Mouse (Mus musculus) left cerebral cortex, adult 18-20 months (tissue): ENCODE data around the gene Tmem138. TPM values are rescaled to one million over a fixed set of nuclear protein-coding genes. Genes with fewer than 3 reads are reported as not detected.
"Not testable (repeated sequence)": the region's sequence is repeated elsewhere in the genome, so short reads cannot be mapped to it uniquely, and the experiment has no call there.

Source experiments
- DNase-seq, 2 experiments: peaks; one replicate each; pipeline ENCODE4 v3.0.0; 2021 to 2022; ENCODE audit warnings: low spot score in 2 of 2, mixed read lengths in 1 of 2
- total RNA-seq, 2 experiments: library from RNA; stranded (reverse); gene quantifications; 2 replicates each; pipeline ENCODE4 v1.2.3; 2021

Gene Tmem138
- total RNA-seq, 2 experiments from 2014 or later = 11.0 to 12.3 TPM

DNA sequence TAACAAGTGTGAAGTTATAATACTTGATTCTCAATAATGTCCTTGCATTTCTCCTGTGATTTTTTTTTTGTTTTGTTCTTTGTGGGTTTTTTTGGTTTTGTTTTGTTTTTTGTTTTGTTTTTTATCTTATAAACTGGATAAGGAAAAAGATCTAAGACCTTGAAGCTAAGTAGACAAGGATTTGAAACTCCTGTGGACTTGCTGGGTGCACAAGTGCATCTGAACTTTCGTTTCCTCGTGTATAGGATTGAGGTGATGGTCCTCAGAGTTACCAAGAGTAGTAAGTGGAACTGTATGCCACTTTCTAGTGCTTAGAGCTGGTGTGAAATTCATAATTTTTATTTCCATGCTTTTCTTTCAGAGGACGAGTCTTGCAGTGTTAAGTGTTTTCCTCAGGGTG lies 2.9 kb upstream of the Tmem138 start:
- DNase-seq = no peak

DNA sequence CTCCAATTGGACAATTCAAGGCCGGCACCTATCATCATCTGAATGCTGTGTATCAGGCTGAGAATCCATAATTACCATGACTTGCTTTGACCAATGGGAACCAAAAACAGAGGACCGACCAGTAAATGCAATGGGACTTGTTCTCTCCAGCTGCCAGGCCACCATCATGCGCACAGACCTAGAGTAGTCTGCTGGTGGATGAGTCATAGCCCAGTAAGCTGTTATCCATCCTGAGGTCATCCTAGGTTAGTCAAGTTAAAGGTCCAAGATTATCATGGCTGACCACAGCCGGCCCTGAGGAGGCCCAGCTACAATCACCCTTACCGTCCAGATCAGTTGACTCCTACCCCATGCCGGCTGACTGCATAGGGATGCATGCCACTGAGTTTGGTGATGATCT lies 7.5 kb downstream of the Tmem138 start:
- DNase-seq = no peak

DNA sequence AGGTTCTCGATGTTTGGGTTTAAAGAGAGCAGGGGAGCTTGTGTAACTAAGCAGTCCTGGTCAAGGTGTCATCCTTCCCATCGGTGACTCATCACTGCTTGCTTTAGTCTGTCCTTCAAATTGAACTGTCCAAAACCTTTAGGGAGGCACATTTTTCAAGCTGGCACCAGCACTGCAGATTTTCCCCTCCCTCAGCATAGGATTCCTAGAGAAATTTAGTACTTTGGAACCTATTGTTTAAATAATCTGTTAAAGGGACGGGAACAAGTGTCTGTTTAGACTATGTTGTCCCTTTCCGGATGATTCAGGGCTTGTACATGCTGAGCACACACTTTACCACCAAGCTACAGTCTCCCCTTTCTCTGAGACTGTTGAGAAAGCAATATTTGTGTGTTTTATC lies 11.9 kb downstream of the Tmem138 start:
- no peak for DNase-seq

DNA sequence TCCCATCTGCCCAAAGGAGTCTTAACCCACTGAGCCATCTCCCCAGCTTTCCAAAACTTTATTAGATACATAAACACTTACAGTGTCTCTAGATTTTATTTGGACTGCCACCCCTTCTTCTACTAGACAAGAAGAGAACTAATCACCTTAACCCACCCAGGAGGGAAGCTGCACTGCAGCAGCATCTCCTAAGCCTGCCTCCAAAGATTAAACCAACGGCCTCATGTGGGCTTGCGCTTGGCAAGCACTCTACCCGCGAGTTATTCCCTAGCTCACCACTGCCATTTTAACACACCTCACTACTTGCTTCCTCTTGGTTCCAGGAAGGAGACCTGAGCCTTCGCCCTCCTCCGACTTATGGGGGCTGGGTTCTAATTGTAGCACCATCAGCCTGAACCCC lies 12.9 kb downstream of the Tmem138 start:
- no peak for DNase-seq

DNA sequence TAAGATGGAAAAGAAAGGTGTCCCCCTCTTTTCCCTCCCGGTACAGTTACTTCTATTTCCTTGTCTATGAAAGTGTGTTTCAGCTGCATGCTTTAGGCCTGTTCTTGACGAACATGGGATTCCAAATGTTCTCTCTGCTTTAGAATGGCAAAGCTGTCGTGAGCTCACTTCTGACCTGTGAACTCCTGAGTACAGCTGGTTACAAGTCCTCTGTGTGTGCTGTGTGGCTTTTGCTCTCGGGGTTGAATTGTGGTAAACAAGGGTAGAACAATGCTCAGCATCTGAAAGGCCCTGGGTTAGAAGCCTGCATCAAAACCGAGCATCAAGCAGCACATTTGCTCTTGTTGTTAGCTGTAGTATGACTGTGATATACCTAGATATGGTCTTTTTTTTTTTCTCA lies 14.8 kb downstream of the Tmem138 start:
- DNase-seq = no peak

DNA sequence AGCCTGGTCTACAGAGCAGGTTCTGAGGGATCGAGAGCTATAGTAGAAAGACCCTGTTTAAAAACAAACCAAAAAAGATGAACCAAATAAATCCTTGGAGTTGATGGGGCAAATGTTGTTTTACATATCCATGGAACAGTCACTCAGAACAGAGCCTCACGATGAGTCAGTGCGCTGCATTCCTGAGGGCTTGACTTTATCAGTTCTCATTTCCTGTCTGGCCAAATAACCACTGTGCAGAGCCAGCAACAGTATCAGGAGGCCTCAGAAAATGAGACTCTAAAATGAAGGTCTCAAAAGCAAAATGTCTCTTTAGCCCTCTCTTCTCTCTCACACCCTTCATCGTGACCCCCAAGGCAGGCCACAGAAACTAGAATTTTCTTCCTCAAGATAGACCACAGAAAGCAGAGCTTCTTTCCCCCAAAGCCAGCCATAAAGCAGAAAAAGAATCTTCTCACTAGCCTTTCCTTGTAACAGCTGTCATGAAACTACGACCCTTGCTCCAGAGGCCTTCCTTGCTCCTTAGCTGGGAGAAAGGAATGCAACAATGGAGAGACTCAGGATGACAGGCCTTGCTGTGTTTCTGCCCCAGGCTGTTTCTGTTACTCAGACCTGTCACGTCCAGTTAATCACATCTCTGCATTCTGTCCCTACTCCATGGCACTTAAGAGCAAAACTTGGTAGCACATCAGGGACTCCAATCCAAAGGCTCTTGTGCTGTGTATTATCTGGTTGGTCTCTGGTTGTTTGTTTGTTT lies 15.4 kb downstream of the Tmem138 start:
- no peak for DNase-seq

DNA sequence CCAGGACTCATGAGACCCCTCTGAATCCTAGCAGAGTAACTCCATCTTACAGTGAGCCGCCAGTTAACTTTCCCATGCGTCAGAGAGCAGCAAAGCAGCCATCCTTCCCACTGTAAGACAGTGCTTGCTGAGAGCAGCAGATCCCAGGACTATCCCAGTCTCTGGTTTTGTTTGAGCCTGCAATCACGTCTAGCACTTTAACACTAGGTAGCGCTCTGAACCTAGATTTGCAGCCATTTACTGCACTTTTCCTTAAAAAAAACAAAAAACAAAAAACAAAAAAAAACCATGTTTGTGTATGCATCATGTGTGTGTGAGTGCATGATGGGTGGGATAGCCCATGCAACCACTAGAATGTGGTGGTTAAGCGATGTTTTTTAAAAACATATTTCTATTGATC lies 17.1 kb downstream of the Tmem138 start:
- DNase-seq = no peak

DNA sequence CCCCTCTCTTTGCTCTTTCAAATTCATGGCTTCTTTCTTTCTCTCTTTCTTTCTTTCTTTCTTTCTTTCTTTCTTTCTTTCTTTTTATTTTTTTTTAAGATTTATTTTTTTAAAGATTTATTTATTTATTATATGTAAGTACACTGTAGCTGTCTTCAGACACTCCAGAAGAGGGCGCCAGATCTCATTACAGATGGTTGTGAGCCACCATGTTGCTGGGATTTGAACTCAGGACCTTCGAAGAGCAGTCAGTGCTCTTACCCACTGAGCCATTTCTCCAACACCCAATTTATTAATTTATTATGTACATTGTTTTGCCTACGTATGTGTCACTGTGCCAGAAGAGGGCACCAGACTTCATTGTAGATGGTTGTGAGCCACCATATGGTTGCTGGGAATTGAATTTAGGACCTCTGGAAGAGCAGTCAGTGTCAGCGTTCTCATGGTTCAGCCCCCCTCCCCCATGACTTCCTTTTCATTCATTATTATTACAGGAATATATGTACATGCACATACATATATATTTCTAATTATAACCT lies 19.3 kb downstream of the Tmem138 start:
- not testable (repeated sequence) for DNase-seq

DNA sequence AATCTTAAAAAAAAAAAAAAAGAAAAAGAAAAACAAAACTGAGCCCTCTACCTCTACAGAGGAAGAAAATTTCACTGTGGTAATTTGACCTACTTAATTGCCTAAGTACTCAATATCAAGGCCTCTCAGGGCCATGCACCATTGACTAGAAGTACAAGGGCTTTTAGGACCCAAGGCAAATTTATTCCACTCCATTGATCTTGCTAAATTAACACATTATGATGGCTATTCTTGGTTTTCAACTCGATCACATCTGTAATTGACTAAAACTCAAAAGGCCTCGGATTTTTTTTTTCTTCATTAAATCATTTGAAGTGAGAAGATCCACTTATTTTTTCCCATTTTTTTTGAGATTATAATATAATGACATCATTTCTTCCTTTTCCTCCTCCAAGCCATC lies 19.7 kb downstream of the Tmem138 start:
- no peak for DNase-seq

DNA sequence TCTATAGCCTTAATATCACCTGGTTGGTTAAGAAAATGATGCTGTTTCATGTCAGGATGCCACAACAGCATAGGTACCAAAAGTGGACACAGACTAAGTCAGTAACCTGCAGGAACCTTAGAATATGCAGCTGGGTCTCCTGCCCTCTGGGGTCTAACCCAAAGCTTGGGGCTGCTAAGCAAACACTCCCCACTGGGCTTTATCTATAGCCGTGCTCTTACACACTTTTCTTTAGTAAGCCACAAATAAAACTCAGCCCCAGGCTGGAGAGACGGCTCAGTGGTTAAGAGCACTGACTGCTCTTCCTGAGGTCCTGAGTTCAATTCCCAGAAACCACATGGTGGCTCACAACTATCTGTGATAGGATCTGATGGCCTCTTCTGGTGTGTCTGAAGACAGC lies 20.2 kb downstream of the Tmem138 start:
- DNase-seq = no peak

DNA sequence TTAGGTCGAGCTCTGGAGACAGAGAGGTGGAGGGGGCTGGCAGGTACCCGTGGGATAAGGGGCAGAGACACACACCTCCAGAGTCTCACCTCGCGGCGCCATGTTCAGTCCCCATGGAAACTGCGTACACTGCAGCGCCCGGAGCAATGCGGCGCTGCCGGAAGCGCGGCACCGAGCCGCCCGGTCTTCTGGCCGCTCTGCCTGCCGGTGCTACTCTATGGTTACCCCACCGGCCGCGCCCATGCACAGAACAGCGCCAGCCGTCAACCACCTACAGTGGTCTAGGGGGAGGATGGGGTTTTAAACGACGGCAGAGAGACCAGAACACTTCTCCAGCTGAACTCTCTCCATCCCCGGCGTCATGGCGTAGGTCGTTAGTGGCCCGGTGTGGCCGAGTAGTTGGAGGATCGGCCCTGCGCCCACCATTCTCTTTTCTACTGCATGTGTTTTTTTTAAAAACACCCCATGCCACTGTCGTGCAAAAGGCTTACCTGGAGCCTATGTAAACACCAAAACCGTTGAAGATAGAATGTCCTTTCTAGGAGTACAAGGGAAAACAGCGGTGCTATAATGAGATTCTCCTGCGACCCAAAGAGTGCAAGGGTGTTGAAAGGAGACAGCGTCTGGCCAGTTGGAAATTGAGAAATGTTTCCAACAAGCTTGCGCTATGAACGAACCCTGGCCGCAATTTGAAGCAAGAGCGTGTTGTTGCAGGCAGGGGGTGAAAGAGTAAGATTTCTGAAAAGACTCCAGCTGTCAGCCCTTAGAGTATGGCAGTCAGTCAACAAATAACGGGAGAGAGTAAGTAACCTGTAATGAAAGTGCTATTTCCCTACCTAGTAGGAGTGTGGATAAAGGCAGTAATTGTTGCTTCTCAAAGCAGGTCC lies 21.3 kb downstream of the Tmem138 start, which contains the start of gene Tmem216:
Gene Tmem216 (minus strand): TSS at position 615 of the 887 bp plus-strand sequence.
- DNase-seq = peak; percentile 82 to 87

DNA sequence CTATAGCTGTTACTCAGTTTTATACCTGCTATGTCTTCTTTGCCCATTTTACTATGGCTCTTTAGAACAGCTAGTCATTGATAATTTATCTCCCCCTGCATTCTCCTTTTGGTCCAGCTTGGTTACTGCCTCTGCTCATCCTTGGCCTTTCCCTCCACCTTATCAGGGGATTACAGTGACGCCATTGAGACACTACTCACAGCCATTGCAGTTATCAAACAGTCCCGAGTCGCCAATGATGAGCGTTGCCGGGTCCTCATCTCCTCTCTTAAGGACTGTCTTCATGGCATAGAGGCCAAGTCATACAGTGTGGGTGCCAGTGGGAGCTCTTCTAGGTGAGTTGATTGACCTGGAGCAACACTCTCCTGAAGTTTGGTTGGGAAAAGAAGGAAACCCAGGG lies 37.7 kb downstream of the Tmem138 start:
- DNase-seq = no peak

DNA sequence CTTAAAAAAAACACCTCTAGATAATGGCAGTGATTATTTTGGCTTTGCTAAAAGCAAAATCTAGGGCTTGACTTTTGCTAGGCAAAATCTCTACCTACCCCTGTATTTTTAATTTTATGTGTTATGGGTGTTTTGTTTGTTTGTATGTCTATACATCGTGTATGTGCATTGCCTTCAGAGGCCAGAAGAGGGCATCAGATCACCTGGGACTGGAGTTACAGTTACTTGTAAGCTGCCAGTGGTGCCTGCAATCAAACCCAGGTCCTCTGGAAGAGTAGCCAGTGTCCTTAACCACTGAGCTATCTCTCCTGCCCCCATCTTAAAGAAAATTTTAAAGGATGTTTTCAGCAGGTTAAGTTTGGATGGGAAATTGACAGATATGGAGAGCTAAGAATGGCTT lies 47.1 kb downstream of the Tmem138 start:
- DNase-seq = no peak

DNA sequence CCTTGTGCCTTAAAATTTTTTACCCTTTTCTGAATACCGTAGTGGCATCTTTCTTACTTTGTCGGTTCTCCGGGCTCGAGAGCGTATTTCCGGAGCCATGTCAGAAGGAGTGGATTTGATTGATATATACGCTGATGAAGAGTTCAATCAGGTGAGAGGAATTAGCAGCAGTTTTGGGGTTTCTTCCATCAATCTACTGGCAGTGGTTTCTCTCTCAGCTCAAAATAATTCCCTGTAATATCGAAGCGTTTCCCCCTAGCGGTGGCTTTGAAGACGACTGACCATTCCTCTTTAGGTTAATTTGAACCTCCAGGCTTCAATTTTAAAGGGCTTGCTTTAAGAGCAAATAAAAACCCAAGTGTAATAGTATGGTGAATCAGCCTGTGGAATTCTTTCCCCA lies 51.3 kb downstream of the Tmem138 start, which contains the start of gene Sdhaf2:
Gene Sdhaf2 (minus strand): TSS at position 233 of the 400 bp plus-strand sequence.
- peak; percentile 16 to 29 for DNase-seq

DNA sequence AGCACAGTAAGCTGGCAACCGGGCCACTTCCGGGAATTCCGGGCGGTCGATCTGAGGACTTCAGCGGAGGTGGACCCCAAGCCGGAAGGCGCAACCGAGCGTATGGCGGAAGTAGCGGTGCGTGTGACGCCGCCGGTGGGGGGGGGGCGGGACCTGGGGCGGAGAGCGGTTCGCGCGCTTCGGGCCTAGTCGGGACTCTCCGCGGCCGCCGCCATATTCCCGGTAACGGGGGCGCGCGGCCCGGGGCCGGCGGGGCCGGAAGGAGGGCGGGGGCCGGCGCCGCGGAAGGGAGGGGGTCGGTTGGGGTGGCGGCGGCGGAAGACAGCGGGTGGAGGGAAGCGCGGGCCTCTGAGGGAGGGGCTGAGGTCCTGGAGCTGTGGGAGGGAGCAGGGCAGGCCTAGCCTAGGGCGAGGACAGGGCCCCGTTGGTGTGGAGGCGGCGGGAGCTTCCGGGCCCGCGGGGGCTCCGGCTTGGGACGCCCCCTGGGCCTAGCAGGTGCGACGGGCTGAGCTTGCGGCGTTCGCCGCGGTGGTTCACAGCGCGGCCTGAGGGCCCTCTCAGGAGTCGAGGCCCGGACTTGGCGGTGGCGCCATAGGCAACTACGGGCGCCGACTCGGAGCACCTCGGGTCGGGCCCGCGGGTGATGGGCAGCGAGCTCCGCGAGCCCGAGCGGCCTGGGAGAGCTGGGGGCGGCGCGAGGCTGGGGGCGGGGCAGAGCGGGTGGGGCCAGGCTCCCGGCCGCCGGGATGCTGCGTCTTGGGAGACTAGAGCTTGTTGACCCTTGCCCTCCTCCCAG lies 51.9 kb downstream of the Tmem138 start, which contains the start of gene Cpsf7:
Gene Cpsf7 (plus strand): TSS at position 161 of the 796 bp plus-strand sequence.
- peak; percentile 86 to 91 for DNase-seq

DNA sequence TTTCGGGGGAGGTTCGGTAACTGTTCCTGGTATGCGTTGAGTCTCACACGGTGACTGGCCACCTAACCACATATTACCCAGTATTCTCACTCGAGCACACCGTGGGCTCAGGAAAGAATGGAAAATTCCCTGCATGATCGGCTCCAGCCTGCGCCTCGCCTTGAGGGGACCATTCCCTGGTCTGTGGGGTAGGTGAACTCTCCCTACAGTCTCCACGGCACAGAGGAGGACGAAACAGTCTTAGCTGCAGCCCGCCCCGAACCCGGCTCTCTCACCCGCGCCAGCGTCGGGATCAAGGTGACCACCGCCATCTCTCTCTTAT lies 52.4 kb downstream of the Tmem138 start:
- DNase-seq = no peak

DNA sequence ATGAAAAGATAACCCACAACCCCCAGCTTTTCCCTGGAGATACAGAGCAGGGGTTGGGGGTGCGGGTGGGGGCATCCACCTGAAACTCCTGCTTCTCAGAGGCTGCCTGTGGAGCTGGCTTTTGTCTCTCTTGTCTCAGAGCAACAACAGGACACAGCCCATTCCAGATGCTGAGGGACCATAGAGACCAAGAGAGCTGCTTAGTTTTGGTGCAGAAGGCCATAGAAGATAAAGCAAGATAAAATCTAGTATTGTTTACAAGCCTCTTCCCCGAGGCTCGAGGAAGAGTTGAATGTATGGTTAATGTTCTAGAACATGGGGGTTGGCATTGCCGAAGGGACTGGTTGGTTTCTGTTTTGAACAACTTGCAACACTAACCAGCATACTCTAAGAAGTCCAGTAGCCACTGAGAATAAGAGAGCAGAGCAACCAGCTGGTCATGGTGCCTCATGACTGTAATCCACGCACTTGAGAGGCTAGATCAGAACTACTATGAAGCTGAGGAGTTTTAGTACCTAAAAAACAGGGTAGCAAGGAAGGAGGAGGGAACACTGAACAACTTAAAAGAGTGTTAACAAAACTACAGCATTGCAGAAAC lies 53.6 kb downstream of the Tmem138 start:
- DNase-seq = no peak

DNA sequence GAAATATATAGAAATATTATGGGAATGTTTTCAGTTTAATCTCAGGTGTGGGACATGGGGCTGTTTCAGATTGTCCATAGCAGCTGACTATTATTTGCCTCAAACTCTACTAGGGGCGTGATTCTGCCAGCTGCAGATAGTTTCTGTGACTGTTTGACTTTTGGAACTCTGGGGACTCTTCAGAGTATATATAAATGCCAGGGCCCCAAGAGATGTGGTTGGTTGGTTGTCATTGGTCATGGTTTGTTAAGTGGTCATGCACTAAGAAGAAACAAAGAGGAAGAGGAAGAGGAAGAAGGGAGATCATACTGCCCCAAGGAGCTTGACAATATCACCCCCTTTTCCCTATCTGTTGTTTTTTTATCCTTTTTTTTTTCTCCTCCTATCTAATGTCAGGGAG lies 55.2 kb downstream of the Tmem138 start:
- DNase-seq = no peak
